Mouse (Mus musculus): Measurements from ENCODE around the gene Nrxn1. TPM values are rescaled to one million over a fixed set of nuclear protein-coding genes. Genes with fewer than 3 reads are reported as not detected.

The Nrxn1 gene
- polyA plus RNA-seq, 1 experiment from 2014 or later = 2.4 TPM

- Histone ChIP-seq H3K36me3 (ENCODE audit: control insufficient read depth, insufficient read depth, low read length) (no peaks in the 10 kb centered on the region), H3K4me3 (ENCODE audit: low read length) (peak overlapping the region; percentile 43), H3K27ac (ENCODE audit: low read length) (no peak overlapping the region), H3K9me3 (ENCODE audit: control insufficient read depth, low read length) (no peaks in the 10 kb centered on the region), H3K27me3 (ENCODE audit: control insufficient read depth, insufficient read depth, low read depth, low read length) (peaks cover 19% of the 10 kb centered on the region), H3K4me1 (replicated peaks; ENCODE audit: control insufficient read depth, insufficient read depth, low read length) (peaks cover 6% of the 10 kb centered on the region), H3K9ac (ENCODE audit: low read length) (peak overlapping the region; percentile 17; the same call in 1 of the 2 replicates), H3K4me2 (ENCODE audit: low read depth, low read length) (peak overlapping the region; percentile 58)
- no peak for ATAC-seq (ENCODE audit: low read depth)
- under 1% methylated on average over 35 of the region's 41 CpGs for WGBS
These were observed 638.0 kb downstream of the Nrxn1 start for GRCm38 (mm10) chr17:90454738-90455408.

DNA sequence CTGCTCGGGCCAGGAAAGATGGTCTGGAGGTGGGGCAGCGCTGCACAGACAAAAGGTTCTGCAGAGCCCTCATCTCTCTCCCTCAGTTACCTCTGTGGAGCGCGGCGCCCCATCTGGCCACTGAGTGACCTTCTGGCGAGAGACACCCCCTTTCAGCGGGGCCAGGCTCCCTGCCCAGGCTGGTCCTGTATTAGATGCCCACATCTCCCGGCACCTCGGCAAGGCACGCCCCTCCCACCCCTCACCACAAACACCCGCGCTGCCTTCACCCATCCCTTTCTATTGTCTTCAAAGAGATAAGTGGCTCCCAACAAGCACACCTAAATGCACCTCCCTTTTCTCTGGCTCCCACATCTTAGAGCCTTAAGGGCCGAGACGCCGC, 638.5 kb downstream of the Nrxn1 start:
- Histone ChIP-seq H3K9ac (ENCODE audit: low read length) (no peak overlapping the region), H3K4me3 (ENCODE audit: low read length) (peak overlapping the region; percentile 43), H3K36me3 (ENCODE audit: control insufficient read depth, insufficient read depth, low read length) (no peaks in the 10 kb centered on the region), H3K27me3 (ENCODE audit: control insufficient read depth, insufficient read depth, low read depth, low read length) (peaks cover 19% of the 10 kb centered on the region), H3K4me1 (replicated peaks; ENCODE audit: control insufficient read depth, insufficient read depth, low read length) (peaks cover 6% of the 10 kb centered on the region), H3K27ac (ENCODE audit: low read length) (no peak overlapping the region), H3K9me3 (ENCODE audit: control insufficient read depth, low read length) (no peaks in the 10 kb centered on the region), H3K4me2 (ENCODE audit: low read depth, low read length) (peak overlapping the region; percentile 58)
- ATAC-seq (ENCODE audit: low read depth) = no peak
- WGBS = 3% methylated on average over 15 of the region's 15 CpGs

GRCm38 (mm10) chr17:90453280-90453679, 639.6 kb downstream of the Nrxn1 start:
- H3K4me3 ChIP-seq (ENCODE audit: low read length) = no peak overlapping the region
- 39% methylated on average over 4 of the region's 4 CpGs for WGBS
- peaks cover 19% of the 10 kb centered on the region for H3K27me3 ChIP-seq (ENCODE audit: control insufficient read depth, insufficient read depth, low read depth, low read length)
- ATAC-seq (ENCODE audit: low read depth) = no peak
- no peak overlapping the region for H3K4me2 ChIP-seq (ENCODE audit: low read depth, low read length)
- no peak overlapping the region for H3K9ac ChIP-seq (ENCODE audit: low read length)
- no peaks in the 10 kb centered on the region for H3K9me3 ChIP-seq (ENCODE audit: control insufficient read depth, low read length)
- peaks cover 6% of the 10 kb centered on the region for H3K4me1 ChIP-seq (replicated peaks; ENCODE audit: control insufficient read depth, insufficient read depth, low read length)
- no peaks in the 10 kb centered on the region for H3K36me3 ChIP-seq (ENCODE audit: control insufficient read depth, insufficient read depth, low read length)
- H3K27ac ChIP-seq (ENCODE audit: low read length) = no peak overlapping the region

DNA sequence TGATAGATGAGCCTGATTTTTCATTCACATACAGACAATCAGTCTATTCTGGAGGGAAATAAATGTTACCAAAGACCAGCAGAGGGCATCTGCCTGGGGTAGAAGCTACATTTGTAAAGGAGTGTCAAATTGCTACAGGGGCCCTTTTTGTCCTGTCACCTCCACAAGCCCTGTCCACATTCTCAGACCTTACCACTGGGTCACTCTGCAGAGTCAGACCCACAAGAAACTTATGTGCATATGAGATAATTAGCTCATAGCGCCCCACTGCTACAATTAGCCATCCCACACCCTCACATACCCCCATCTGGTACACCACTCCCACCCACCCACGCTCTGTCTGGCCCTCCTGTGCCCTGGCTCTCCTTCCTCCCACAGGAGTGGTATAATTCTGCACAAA, 640.1 kb downstream of the Nrxn1 start:
- Histone ChIP-seq H3K4me3 (ENCODE audit: low read length) (no peak overlapping the region), H3K27ac (ENCODE audit: low read length) (no peak overlapping the region), H3K4me2 (ENCODE audit: low read depth, low read length) (no peak overlapping the region), H3K9ac (ENCODE audit: low read length) (no peak overlapping the region), H3K9me3 (ENCODE audit: control insufficient read depth, low read length) (no peaks in the 10 kb centered on the region), H3K36me3 (ENCODE audit: control insufficient read depth, insufficient read depth, low read length) (no peaks in the 10 kb centered on the region), H3K27me3 (ENCODE audit: control insufficient read depth, insufficient read depth, low read depth, low read length) (peaks cover 19% of the 10 kb centered on the region), H3K4me1 (replicated peaks; ENCODE audit: control insufficient read depth, insufficient read depth, low read length) (peaks cover 6% of the 10 kb centered on the region)
- no peak for ATAC-seq (ENCODE audit: low read depth)
- WGBS = 65% methylated on average over 2 of the region's 2 CpGs

DNA sequence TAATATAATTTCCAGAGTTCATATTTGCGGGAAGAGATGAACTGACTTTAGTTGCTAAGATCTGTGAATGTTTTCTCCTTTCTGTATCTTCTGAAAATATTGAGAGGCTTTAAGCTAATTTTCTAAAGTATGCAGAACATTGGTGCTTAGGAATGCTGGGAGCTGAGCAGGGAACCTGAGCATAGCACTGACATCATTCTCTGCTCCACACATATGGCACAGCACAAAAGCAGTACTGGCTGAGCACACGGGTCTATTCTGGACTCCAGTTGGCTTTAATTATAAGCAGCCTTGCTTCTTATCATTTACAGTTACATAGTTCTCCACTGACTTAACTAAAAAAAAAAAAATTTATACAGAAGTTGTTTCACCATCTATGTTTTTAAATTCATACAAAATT, 641.5 kb downstream of the Nrxn1 start:
- H3K36me3 ChIP-seq (ENCODE audit: control insufficient read depth, insufficient read depth, low read length) = no peaks in the 10 kb centered on the region
- no peak overlapping the region for H3K4me2 ChIP-seq (ENCODE audit: low read depth, low read length)
- H3K4me1 ChIP-seq (replicated peaks; ENCODE audit: control insufficient read depth, insufficient read depth, low read length) = peaks cover 6% of the 10 kb centered on the region
- no peak overlapping the region for H3K9ac ChIP-seq (ENCODE audit: low read length)
- H3K4me3 ChIP-seq (ENCODE audit: low read length) = no peak overlapping the region
- H3K27ac ChIP-seq (ENCODE audit: low read length) = no peak overlapping the region
- H3K27me3 ChIP-seq (ENCODE audit: control insufficient read depth, insufficient read depth, low read depth, low read length) = peaks cover 15% of the 10 kb centered on the region
- H3K9me3 ChIP-seq (ENCODE audit: control insufficient read depth, low read length) = no peaks in the 10 kb centered on the region
- 64% methylated on average over 2 of the region's 2 CpGs for WGBS
- no peak for ATAC-seq (ENCODE audit: low read depth)

DNA sequence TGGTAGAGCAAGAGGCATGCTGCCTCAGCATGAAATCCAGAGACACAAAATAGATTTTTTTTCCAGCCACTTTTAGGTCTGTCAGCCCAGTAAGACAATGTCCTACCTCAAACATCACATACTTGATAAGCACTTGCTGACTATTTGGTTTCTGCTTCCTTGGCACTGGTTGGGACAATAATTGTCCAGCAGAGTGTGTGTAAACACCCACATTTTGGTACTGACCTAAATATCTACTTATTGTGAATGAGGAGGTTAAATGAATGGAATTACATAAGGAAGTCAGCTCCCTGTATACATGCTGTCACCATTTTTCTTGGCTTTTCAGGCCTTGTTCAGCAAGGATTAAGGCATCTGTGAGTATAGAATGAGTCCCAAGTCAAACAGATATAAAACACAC, 649.8 kb downstream of the Nrxn1 start:
- H3K36me3 ChIP-seq (ENCODE audit: control insufficient read depth, insufficient read depth, low read length) = no peaks in the 10 kb centered on the region
- H3K27me3 ChIP-seq (ENCODE audit: control insufficient read depth, insufficient read depth, low read depth, low read length) = no peaks in the 10 kb centered on the region
- H3K4me1 ChIP-seq (replicated peaks; ENCODE audit: control insufficient read depth, insufficient read depth, low read length) = no peaks in the 10 kb centered on the region
- no peak overlapping the region for H3K4me2 ChIP-seq (ENCODE audit: low read depth, low read length)
- H3K9me3 ChIP-seq (ENCODE audit: control insufficient read depth, low read length) = no peaks in the 10 kb centered on the region
- H3K9ac ChIP-seq (ENCODE audit: low read length) = no peak overlapping the region
- no peak for ATAC-seq (ENCODE audit: low read depth)
- H3K27ac ChIP-seq (ENCODE audit: low read length) = no peak overlapping the region
- no peak overlapping the region for H3K4me3 ChIP-seq (ENCODE audit: low read length)

- Histone ChIP-seq H3K27ac (ENCODE audit: low read length) (no peak overlapping the region), H3K36me3 (ENCODE audit: control insufficient read depth, insufficient read depth, low read length) (no peaks in the 10 kb centered on the region), H3K4me3 (ENCODE audit: low read length) (no peak overlapping the region), H3K9me3 (ENCODE audit: control insufficient read depth, low read length) (no peaks in the 10 kb centered on the region), H3K4me1 (replicated peaks; ENCODE audit: control insufficient read depth, insufficient read depth, low read length) (no peaks in the 10 kb centered on the region), H3K27me3 (ENCODE audit: control insufficient read depth, insufficient read depth, low read depth, low read length) (no peaks in the 10 kb centered on the region), H3K9ac (ENCODE audit: low read length) (no peak overlapping the region), H3K4me2 (ENCODE audit: low read depth, low read length) (no peak overlapping the region)
- no peak for ATAC-seq (ENCODE audit: low read depth)
These were observed 657.0 kb downstream of the Nrxn1 start for GRCm38 (mm10) chr17:90435836-90436235.

DNA sequence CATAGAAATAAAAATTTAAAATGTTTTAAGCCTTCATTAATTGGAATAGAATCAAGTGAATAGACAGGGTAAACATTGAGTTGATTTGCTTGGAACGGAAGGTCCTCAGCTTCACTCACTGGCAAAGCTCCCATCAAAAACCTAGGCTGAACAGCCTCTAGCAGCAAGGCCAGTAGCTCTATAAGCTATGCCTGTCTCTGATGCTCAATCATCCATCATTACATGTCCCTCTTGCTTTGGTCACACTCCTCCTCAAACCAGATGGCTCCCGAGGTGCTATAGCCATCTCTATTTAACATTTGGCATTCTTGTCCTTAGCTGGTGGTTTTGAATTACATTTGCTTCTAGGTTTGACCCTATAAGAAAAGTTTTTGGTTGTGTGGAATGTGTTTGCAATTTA, 657.5 kb downstream of the Nrxn1 start:
- Histone ChIP-seq H3K36me3 (ENCODE audit: control insufficient read depth, insufficient read depth, low read length) (no peaks in the 10 kb centered on the region), H3K9ac (ENCODE audit: low read length) (no peak overlapping the region), H3K4me1 (replicated peaks; ENCODE audit: control insufficient read depth, insufficient read depth, low read length) (no peaks in the 10 kb centered on the region), H3K27ac (ENCODE audit: low read length) (no peak overlapping the region), H3K27me3 (ENCODE audit: control insufficient read depth, insufficient read depth, low read depth, low read length) (no peaks in the 10 kb centered on the region), H3K9me3 (ENCODE audit: control insufficient read depth, low read length) (no peaks in the 10 kb centered on the region), H3K4me3 (ENCODE audit: low read length) (no peak overlapping the region), H3K4me2 (ENCODE audit: low read depth, low read length) (no peak overlapping the region)
- 63% methylated on average over 2 of the region's 2 CpGs for WGBS
- no peak for ATAC-seq (ENCODE audit: low read depth)

DNA sequence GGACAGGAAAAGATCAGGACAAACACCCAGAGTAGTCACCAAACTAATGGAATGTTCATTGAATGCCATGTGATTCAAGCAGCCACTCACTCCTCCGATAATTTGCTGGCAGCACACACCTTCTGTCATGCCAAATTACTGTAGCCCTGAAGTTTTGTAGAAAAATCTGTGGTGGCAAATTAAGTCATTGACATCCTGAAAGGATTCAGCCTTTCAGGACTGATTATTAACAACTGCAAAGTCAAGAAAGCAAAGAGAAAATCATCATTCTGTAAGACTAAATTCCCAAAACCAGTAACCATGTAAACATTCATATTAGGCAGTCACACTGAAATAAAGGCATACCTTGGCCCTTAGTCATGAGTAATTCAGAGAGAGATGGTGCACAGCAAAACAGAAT, 662.7 kb downstream of the Nrxn1 start:
- Histone ChIP-seq H3K27ac (ENCODE audit: low read length) (no peak overlapping the region), H3K36me3 (ENCODE audit: control insufficient read depth, insufficient read depth, low read length) (no peaks in the 10 kb centered on the region), H3K4me3 (ENCODE audit: low read length) (no peak overlapping the region), H3K9me3 (ENCODE audit: control insufficient read depth, low read length) (no peaks in the 10 kb centered on the region), H3K27me3 (ENCODE audit: control insufficient read depth, insufficient read depth, low read depth, low read length) (no peaks in the 10 kb centered on the region), H3K4me1 (replicated peaks; ENCODE audit: control insufficient read depth, insufficient read depth, low read length) (no peaks in the 10 kb centered on the region), H3K4me2 (ENCODE audit: low read depth, low read length) (no peak overlapping the region), H3K9ac (ENCODE audit: low read length) (no peak overlapping the region)
- WGBS = 81% methylated on average over 1 of the region's 1 CpGs
- ATAC-seq (ENCODE audit: low read depth) = no peak

DNA sequence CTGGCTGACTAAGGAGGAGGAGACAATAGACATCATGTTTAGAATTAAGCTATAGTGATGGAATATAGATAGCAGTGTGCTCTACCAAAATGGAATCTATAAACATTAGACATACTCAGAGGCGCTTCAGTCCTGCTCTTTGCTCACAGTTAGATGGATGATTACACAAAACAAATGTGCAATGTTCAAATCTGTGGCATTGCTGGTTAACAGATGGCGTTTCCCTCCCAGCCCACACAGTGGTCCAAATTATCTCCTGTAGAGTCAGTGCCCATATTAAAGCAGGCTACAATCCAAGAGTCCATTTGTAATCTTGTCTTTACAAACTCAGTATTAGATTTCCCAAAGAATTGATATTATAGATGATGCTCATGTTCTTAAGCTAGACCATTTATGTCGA, 666.9 kb downstream of the Nrxn1 start:
- no peaks in the 10 kb centered on the region for H3K9me3 ChIP-seq (ENCODE audit: control insufficient read depth, low read length)
- H3K9ac ChIP-seq (ENCODE audit: low read length) = no peak overlapping the region
- H3K27me3 ChIP-seq (ENCODE audit: control insufficient read depth, insufficient read depth, low read depth, low read length) = no peaks in the 10 kb centered on the region
- H3K4me3 ChIP-seq (ENCODE audit: low read length) = no peak overlapping the region
- H3K4me2 ChIP-seq (ENCODE audit: low read depth, low read length) = no peak overlapping the region
- no peak for ATAC-seq (ENCODE audit: low read depth)
- WGBS = 74% methylated on average over 3 of the region's 3 CpGs
- no peaks in the 10 kb centered on the region for H3K4me1 ChIP-seq (replicated peaks; ENCODE audit: control insufficient read depth, insufficient read depth, low read length)
- H3K36me3 ChIP-seq (ENCODE audit: control insufficient read depth, insufficient read depth, low read length) = no peaks in the 10 kb centered on the region
- no peak overlapping the region for H3K27ac ChIP-seq (ENCODE audit: low read length)
